In the genomic region with DNA sequence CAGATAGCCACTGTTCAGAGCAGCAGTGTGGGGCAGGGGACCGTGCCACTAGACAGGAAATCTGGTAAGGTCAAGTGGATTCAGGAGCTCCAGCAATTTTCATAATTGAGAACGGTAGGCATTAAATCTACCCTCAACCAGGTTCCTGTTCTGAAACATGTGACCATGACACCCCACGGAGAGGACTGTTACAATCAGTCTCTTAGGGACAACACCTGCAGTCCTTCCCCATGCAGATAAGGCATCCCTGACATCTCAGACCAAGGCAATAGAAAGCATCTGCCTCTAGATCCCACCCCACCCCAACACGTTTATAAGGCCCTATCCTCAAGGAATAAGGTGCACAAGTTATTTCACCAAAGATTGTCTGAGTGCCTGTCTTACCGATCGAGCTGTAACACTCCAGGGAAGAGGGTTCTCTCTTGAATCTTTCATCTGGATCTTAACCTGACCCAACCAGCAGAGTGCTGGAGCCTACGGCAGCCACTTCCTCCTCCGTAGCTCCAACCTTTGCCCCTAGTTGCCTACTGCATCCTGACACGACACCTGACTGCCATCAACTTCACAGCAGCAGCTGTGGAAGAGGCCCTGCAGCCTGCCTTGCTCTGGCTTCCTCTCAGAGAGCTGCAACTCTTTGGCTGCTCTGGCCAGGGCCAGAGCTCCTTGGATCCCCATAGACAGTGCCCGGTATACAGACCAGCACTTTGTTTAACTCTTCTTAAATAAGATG, we compare ENCODE assay signal across 1 mouse cellular context.
TF ChIP-seq lines count a peak whose summit lies in the region.

No protein-coding gene starts in this region.

TF ChIP-seq in CH12.LX, 34 proteins besides CTCF, POLR2A, EP300 and RAD21 (continued from another document):
- TF ChIP-seq MAZ (IDR thresholded peaks at IDR 0.05; ENCODE audit: low read depth, low read length) (no peak), ZNF384 (IDR thresholded peaks at IDR 0.05; ENCODE audit: low read depth, low read length) (no peak)
